Mouse (Mus musculus): ENCODE data around the gene Slc25a40.

Gene Slc25a40

GRCm38 (mm10) chr5:8422157-8422931, at the start of gene Slc25a40, which contains the start of gene Dbf4:
TSS of gene Slc25a40 (plus strand) at chr5:8422850.
TSS of gene Dbf4 (minus strand) at chr5:8422716.
- peak; percentile 95 for DNase-seq (ENCODE audit: low spot score)

- no peak for DNase-seq (ENCODE audit: low spot score)
Observed at GRCm38 (mm10) chr5:8373415-8373814, 49.2 kb upstream of the Slc25a40 start.

- no peak for DNase-seq (ENCODE audit: low spot score)
Observed at GRCm38 (mm10) chr5:8374297-8374906, 48.2 kb upstream of the Slc25a40 start.

GRCm38 (mm10) chr5:8393891-8394583, 28.6 kb upstream of the Slc25a40 start:
- no peak for DNase-seq (ENCODE audit: low spot score)

- no peak for DNase-seq (ENCODE audit: low spot score)
Observed at GRCm38 (mm10) chr5:8397587-8398249, 24.9 kb upstream of the Slc25a40 start.

- DNase-seq (ENCODE audit: low spot score), result no peak
Observed at GRCm38 (mm10) chr5:8408746-8409145, 13.9 kb upstream of the Slc25a40 start.

- DNase-seq (ENCODE audit: low spot score), result no peak
Observed at GRCm38 (mm10) chr5:8416683-8417413, 5.8 kb upstream of the Slc25a40 start.

GRCm38 (mm10) chr5:8417443-8417842, 5.2 kb upstream of the Slc25a40 start:
- no peak for DNase-seq (ENCODE audit: low spot score)

- DNase-seq (ENCODE audit: low spot score), result no peak
Observed at GRCm38 (mm10) chr5:8421424-8421823, 1.2 kb upstream of the Slc25a40 start.

GRCm38 (mm10) chr5:8422932-8423928, 580 bp downstream of the Slc25a40 start:
- DNase-seq (ENCODE audit: low spot score), result peak; percentile 19

GRCm38 (mm10) chr5:8424116-8424515, 1.5 kb downstream of the Slc25a40 start:
- DNase-seq (ENCODE audit: low spot score), result peak; percentile 51

- peak; percentile 72 for DNase-seq (ENCODE audit: low spot score)
Observed at GRCm38 (mm10) chr5:8425899-8426298, 3.2 kb downstream of the Slc25a40 start.

- no peak for DNase-seq (ENCODE audit: low spot score)
Observed at GRCm38 (mm10) chr5:8437481-8438156, 15.0 kb downstream of the Slc25a40 start.

GRCm38 (mm10) chr5:8439095-8439494, 16.4 kb downstream of the Slc25a40 start:
- no peak for DNase-seq (ENCODE audit: low spot score)

GRCm38 (mm10) chr5:8455565-8455964, 32.9 kb downstream of the Slc25a40 start:
- DNase-seq (ENCODE audit: low spot score), result no peak

- peak; percentile 17 for DNase-seq (ENCODE audit: low spot score)
Observed at GRCm38 (mm10) chr5:8456561-8456960, 33.9 kb downstream of the Slc25a40 start.

- no peak for DNase-seq (ENCODE audit: low spot score)
Observed at GRCm38 (mm10) chr5:8487989-8488700, 65.5 kb downstream of the Slc25a40 start.

- no peak for DNase-seq (ENCODE audit: low spot score)
Observed at GRCm38 (mm10) chr5:8488701-8489297, 66.1 kb downstream of the Slc25a40 start.

Measured in T-cell, adult 2 months (primary cell).